Mouse (Mus musculus) G1E (cell line): ENCODE results near the gene Gpr179. TPM values are rescaled to one million over a fixed set of nuclear protein-coding genes. Genes with fewer than 3 reads are reported as not detected.

Source experiments
- ATAC-seq: 2 replicates; pipeline ENCODE4 v1.8.0; 2016; ENCODE audit warnings: mild to moderate bottlenecking; ENCODE audit not compliant: insufficient number of reproducible peaks, poor library complexity, low FRiP score, severe bottlenecking; ENCODE audit errors: extremely low read depth
- DNase-seq: peaks from one replicate; pipeline ENCODE4 v3.0.0; 2012; ENCODE audit warnings: low spot score
- H3K27me3 ChIP-seq: 2 replicates; pipeline ENCODE4 v1.6.1; 2012; ENCODE audit warnings: mild to moderate bottlenecking, low read length, inconsistent platforms; ENCODE audit not compliant: insufficient read depth
- H3K36me3 ChIP-seq: replicated peaks from 2 replicates; pipeline ENCODE3; 2012; ENCODE audit warnings: mild to moderate bottlenecking, inconsistent platforms
- H3K4me1 ChIP-seq: 2 replicates; pipeline ENCODE4 v1.6.1; 2012; ENCODE audit warnings: low read depth, low read length, inconsistent platforms, mixed read lengths; ENCODE audit not compliant: insufficient read depth
- H3K4me3 ChIP-seq: 2 replicates; pipeline ENCODE4 v1.5.1; 2012; ENCODE audit warnings: low read depth, mild to moderate bottlenecking, inconsistent platforms, low read length, moderate library complexity, mixed read lengths
- H3K9me3 ChIP-seq: replicated peaks from 2 replicates; pipeline ENCODE4 v1.6.1; 2012; ENCODE audit warnings: inconsistent platforms
- CTCF ChIP-seq: IDR thresholded peaks from 2 replicates; pipeline ENCODE4 v1.5.1; 2012; ENCODE audit warnings: low read depth, low read length, inconsistent platforms, mixed read lengths
- GATA1 ChIP-seq: IDR thresholded peaks from 2 replicates; pipeline ENCODE4 v1.6.1; 2012; ENCODE audit warnings: borderline replicate concordance, low read length, inconsistent platforms, mixed read lengths
- GATA2 ChIP-seq: IDR thresholded peaks from 2 replicates; pipeline ENCODE4 v1.6.1; 2012; ENCODE audit warnings: low read depth, low read length, inconsistent platforms, borderline replicate concordance
- POLR2AphosphoS5 ChIP-seq: IDR thresholded peaks from 2 replicates; pipeline ENCODE4 v1.6.1; 2012; ENCODE audit warnings: low read depth, low read length, inconsistent platforms; ENCODE audit not compliant: insufficient replicate concordance
- TAL1 ChIP-seq: conservative IDR thresholded peaks from 2 replicates; pipeline ENCODE4 v1.6.1; 2012; ENCODE audit warnings: low read depth, low read length, inconsistent platforms, mixed read lengths
- polyA plus RNA-seq: library from polyadenylated mRNA; stranded (reverse); fragments of >175 nt; gene quantifications from 2 replicates; pipeline ENCODE4 v1.2.3, GENCODE M21; 2012
- total RNA-seq, 2 experiments: library from RNA; stranded (forward) in 1 of 2; stranded (reverse) in 1 of 2; fragments of 200-1000 nt in 1 of 2; fragments of >200 nt in 1 of 2; fragmentation: Nextera tagmentation in 1 of 2; gene quantifications; 2 replicates each; pipeline ENCODE4 v1.2.3; 2014 to 2017

Gene Gpr179
- total RNA-seq (2014; fragmentation: Nextera tagmentation), result not detected in 2 replicates
- total RNA-seq (2017), result 0.06 and 0.11 TPM in 2 replicates
- polyA plus RNA-seq, result 0.01 and 0.02 TPM in 2 replicates

- DNase-seq (no peak), ATAC-seq (no peak)
- Histone ChIP-seq H3K4me1 (peaks cover 25% of the 10 kb centered on the region), H3K36me3 (no peaks in the 10 kb centered on the region), H3K4me3 (no peak within 1 kb of the TSS), H3K27me3 (peaks cover 75% of the 10 kb centered on the region), H3K9me3 (no peaks in the 10 kb centered on the region)
- no peak for TF ChIP-seq CTCF
Observed at GRCm38 (mm10) chr11:97352027-97352684, at the start of gene Gpr179. Gene Gpr179 (minus strand): TSS chr11:97352077.

GRCm38 (mm10) chr11:97401082-97401481 is 49.2 kb upstream of the Gpr179 start:
- Histone ChIP-seq H3K27me3 (peaks cover 50% of the 10 kb centered on the region), H3K4me1 (peaks cover 33% of the 10 kb centered on the region), H3K9me3 (no peaks in the 10 kb centered on the region), H3K36me3 (peaks cover 14% of the 10 kb centered on the region), H3K4me3 (no peak overlapping the region)
- no peak for DNase-seq
- no peak for ATAC-seq
- TF ChIP-seq GATA1 (no peak), CTCF (no peak), GATA2 (no peak), TAL1 (no peak), POLR2AphosphoS5 (no peak)

- peak; percentile 40 for ATAC-seq
- H3K36me3 ChIP-seq, result peaks cover 23% of the 10 kb centered on the region
- peak; percentile 81 for DNase-seq
- peaks cover 25% of the 10 kb centered on the region for H3K4me1 ChIP-seq
- H3K27me3 ChIP-seq, result peaks cover 41% of the 10 kb centered on the region
- H3K9me3 ChIP-seq, result no peaks in the 10 kb centered on the region
- peak; percentile 86 for TF ChIP-seq CTCF
- TF ChIP-seq GATA1, result no peak
- H3K4me3 ChIP-seq, result peak overlapping the region; percentile 68; the same call in 1 of the 2 replicates
Observed at GRCm38 (mm10) chr11:97399958-97400710, 48.3 kb upstream of the Gpr179 start.

GRCm38 (mm10) chr11:97398506-97398905 is 46.6 kb upstream of the Gpr179 start:
- TF ChIP-seq GATA1, result no peak
- no peak for TF ChIP-seq CTCF
- TF ChIP-seq POLR2AphosphoS5, result no peak
- TF ChIP-seq GATA2, result no peak
- no peak for TF ChIP-seq TAL1
- H3K9me3 ChIP-seq, result no peaks in the 10 kb centered on the region
- H3K4me3 ChIP-seq, result no peak overlapping the region
- peaks cover 25% of the 10 kb centered on the region for H3K27me3 ChIP-seq
- DNase-seq (no peak), ATAC-seq (no peak)
- H3K36me3 ChIP-seq, result peaks cover 40% of the 10 kb centered on the region
- peaks cover 14% of the 10 kb centered on the region for H3K4me1 ChIP-seq

GRCm38 (mm10) chr11:97394146-97394545 is 42.3 kb upstream of the Gpr179 start:
- peaks cover 82% of the 10 kb centered on the region for H3K36me3 ChIP-seq
- ATAC-seq (no peak), DNase-seq (no peak)
- TF ChIP-seq TAL1, result no peak
- TF ChIP-seq POLR2AphosphoS5, result no peak
- TF ChIP-seq CTCF, result no peak
- no peak for TF ChIP-seq GATA1
- H3K27me3 ChIP-seq, result peaks cover 3% of the 10 kb centered on the region; the same call in 1 of the 2 replicates
- no peaks in the 10 kb centered on the region for H3K9me3 ChIP-seq
- no peak overlapping the region for H3K4me3 ChIP-seq
- peaks cover 2% of the 10 kb centered on the region; the same call in 1 of the 2 replicates for H3K4me1 ChIP-seq

DNA sequence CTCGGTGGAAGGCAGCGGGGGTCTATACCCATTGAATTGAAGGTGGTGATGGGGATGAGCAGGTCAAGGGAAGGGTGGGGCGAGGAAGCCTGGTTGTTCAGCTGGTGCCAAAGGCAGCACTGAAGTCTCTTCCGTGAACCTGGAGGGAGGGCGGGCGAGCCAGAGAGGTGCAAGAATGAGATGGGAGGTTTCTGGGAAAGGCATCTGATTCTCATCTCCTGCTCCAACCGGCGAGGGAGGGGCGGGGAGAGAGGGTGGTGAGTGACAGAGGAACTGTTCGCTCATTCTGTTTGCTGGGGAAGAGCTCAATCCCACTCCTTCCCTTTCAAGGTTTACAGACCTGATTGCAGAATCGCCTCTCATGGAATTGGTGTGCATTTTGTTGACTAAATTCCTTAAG is 41.8 kb upstream of the Gpr179 start:
- H3K36me3 ChIP-seq, result peaks cover 86% of the 10 kb centered on the region
- peaks cover 3% of the 10 kb centered on the region; the same call in 1 of the 2 replicates for H3K27me3 ChIP-seq
- H3K4me3 ChIP-seq, result no peak overlapping the region
- no peak for TF ChIP-seq GATA1
- TF ChIP-seq TAL1, result no peak
- TF ChIP-seq GATA2, result no peak
- TF ChIP-seq POLR2AphosphoS5, result no peak
- no peak for TF ChIP-seq CTCF
- no peaks in the 10 kb centered on the region for H3K9me3 ChIP-seq
- ATAC-seq, result no peak
- DNase-seq, result no peak
- peaks cover 2% of the 10 kb centered on the region; the same call in 1 of the 2 replicates for H3K4me1 ChIP-seq

DNA sequence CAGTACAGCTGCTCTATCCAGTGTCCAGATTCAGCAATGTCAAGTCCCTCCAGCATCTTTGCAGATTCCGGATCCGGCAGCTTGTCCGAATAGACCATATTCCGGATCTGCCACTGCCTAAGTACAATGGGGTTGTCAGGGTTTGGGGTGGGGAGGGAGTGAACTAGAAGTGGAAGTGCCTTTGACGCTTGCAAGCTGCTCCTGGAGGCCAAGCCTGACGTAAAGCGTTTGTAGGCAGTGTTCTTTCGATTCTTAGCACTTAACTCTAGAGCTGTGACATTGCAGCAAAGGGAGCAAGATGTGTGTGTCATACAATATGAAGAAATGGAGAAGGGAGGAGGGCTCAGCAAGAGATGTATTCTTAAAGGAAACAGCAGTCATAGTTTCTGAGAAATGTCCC is 37.2 kb upstream of the Gpr179 start:
- Histone ChIP-seq H3K4me3 (no peak overlapping the region), H3K4me1 (no peaks in the 10 kb centered on the region; the same call in 1 of the 2 replicates), H3K27me3 (no peaks in the 10 kb centered on the region), H3K9me3 (no peaks in the 10 kb centered on the region), H3K36me3 (peaks cover 90% of the 10 kb centered on the region)
- DNase-seq, result no peak
- no peak for TF ChIP-seq CTCF
- no peak for TF ChIP-seq GATA1
- TF ChIP-seq TAL1, result no peak
- no peak for TF ChIP-seq POLR2AphosphoS5
- no peak for TF ChIP-seq GATA2
- no peak for ATAC-seq
